Mouse (Mus musculus): ENCODE measurements around the gene Rapgef6. TPM values are rescaled to one million over a fixed set of nuclear protein-coding genes. Genes with fewer than 3 reads are reported as not detected.

Rapgef6 gene
- polyA plus RNA-seq, 1 experiment from 2014 or later = 27.8 TPM

GRCm38 (mm10) chr11:54729311-54729710 is 206.7 kb downstream of the Rapgef6 start:
- no peaks in the 10 kb centered on the region for H3K27me3 ChIP-seq (ENCODE audit: control insufficient read depth, insufficient read depth, low read length)
- no peak overlapping the region for H3K9ac ChIP-seq (replicated peaks; ENCODE audit: low read length)
- H3K36me3 ChIP-seq (replicated peaks; ENCODE audit: control insufficient read depth, insufficient read depth, low read depth, low read length) = peaks cover 3% of the 10 kb centered on the region
- no peaks in the 10 kb centered on the region for H3K9me3 ChIP-seq (replicated peaks; ENCODE audit: control insufficient read depth, low read length)
- H3K27ac ChIP-seq (replicated peaks; ENCODE audit: low read depth, low read length) = no peak overlapping the region
- H3K4me2 ChIP-seq (ENCODE audit: low read depth, low read length) = no peak overlapping the region
- DNase-seq (ENCODE audit: low spot score) (no peak), ATAC-seq (replicated peaks; ENCODE audit: insufficient number of reproducible peaks, low FRiP score, low TSS enrichment, low read depth) (no peak)
- WGBS = 88% methylated on average over 3 of the region's 3 CpGs
- no peak overlapping the region for H3K4me3 ChIP-seq (ENCODE audit: low read depth, low read length)
- no peaks in the 10 kb centered on the region for H3K4me1 ChIP-seq (ENCODE audit: control insufficient read depth, insufficient read depth, low read length)

GRCm38 (mm10) chr11:54730931-54731330 is 208.3 kb downstream of the Rapgef6 start:
- no peak overlapping the region for H3K27ac ChIP-seq (replicated peaks; ENCODE audit: low read depth, low read length)
- H3K4me3 ChIP-seq (ENCODE audit: low read depth, low read length) = no peak overlapping the region
- H3K9me3 ChIP-seq (replicated peaks; ENCODE audit: control insufficient read depth, low read length) = no peaks in the 10 kb centered on the region
- no peak overlapping the region for H3K4me2 ChIP-seq (ENCODE audit: low read depth, low read length)
- no peak for ATAC-seq (replicated peaks; ENCODE audit: insufficient number of reproducible peaks, low FRiP score, low TSS enrichment, low read depth)
- no peak for DNase-seq (ENCODE audit: low spot score)
- no peaks in the 10 kb centered on the region for H3K4me1 ChIP-seq (ENCODE audit: control insufficient read depth, insufficient read depth, low read length)
- H3K36me3 ChIP-seq (replicated peaks; ENCODE audit: control insufficient read depth, insufficient read depth, low read depth, low read length) = peaks cover 3% of the 10 kb centered on the region
- no peak overlapping the region for H3K9ac ChIP-seq (replicated peaks; ENCODE audit: low read length)
- WGBS = 83% methylated on average over 5 of the region's 5 CpGs
- H3K27me3 ChIP-seq (ENCODE audit: control insufficient read depth, insufficient read depth, low read length) = no peaks in the 10 kb centered on the region

GRCm38 (mm10) chr11:54731367-54731766 is 208.7 kb downstream of the Rapgef6 start:
- H3K9ac ChIP-seq (replicated peaks; ENCODE audit: low read length) = no peak overlapping the region
- WGBS = 85% methylated on average over 7 of the region's 7 CpGs
- H3K36me3 ChIP-seq (replicated peaks; ENCODE audit: control insufficient read depth, insufficient read depth, low read depth, low read length) = peaks cover 3% of the 10 kb centered on the region

DNA sequence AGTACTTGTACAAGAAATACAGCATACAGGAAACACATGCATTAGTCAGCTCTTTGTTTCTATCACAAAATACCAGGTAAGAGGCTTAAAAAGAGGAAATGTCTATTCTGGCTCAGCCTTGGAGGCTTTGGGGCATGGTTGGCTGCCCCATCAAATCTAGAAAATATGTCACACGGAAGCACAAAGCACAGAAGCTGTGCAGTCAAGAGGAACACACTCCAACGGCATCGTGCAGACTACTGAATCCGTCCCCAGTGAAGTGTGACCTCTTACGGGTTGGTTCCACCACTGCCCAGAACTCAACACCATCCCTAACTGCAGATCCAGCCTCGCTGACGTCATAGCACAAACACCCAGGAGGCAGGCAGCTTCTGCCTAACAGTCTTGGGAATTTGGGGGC is 210.9 kb downstream of the Rapgef6 start:
- H3K4me3 ChIP-seq (ENCODE audit: low read depth, low read length) = no peak overlapping the region
- H3K9ac ChIP-seq (replicated peaks; ENCODE audit: low read length) = no peak overlapping the region
- H3K4me2 ChIP-seq (ENCODE audit: low read depth, low read length) = no peak overlapping the region
- no peaks in the 10 kb centered on the region for H3K4me1 ChIP-seq (ENCODE audit: control insufficient read depth, insufficient read depth, low read length)
- H3K27ac ChIP-seq (replicated peaks; ENCODE audit: low read depth, low read length) = no peak overlapping the region
- WGBS = 83% methylated on average over 7 of the region's 7 CpGs
- H3K9me3 ChIP-seq (replicated peaks; ENCODE audit: control insufficient read depth, low read length) = no peaks in the 10 kb centered on the region
- DNase-seq (ENCODE audit: low spot score) (no peak), ATAC-seq (replicated peaks; ENCODE audit: insufficient number of reproducible peaks, low FRiP score, low TSS enrichment, low read depth) (no peak)
- H3K27me3 ChIP-seq (ENCODE audit: control insufficient read depth, insufficient read depth, low read length) = no peaks in the 10 kb centered on the region
- peaks cover 3% of the 10 kb centered on the region; the same call in 1 of the 2 replicates for H3K36me3 ChIP-seq (replicated peaks; ENCODE audit: control insufficient read depth, insufficient read depth, low read depth, low read length)

More at GRCm38 (mm10) chr11:54731367-54731766, 208.7 kb downstream of the Rapgef6 start:
- H3K9me3 ChIP-seq (replicated peaks; ENCODE audit: control insufficient read depth, low read length) = no peaks in the 10 kb centered on the region
- H3K4me3 ChIP-seq (ENCODE audit: low read depth, low read length) = no peak overlapping the region
- no peak overlapping the region for H3K27ac ChIP-seq (replicated peaks; ENCODE audit: low read depth, low read length)
- ATAC-seq (replicated peaks; ENCODE audit: insufficient number of reproducible peaks, low FRiP score, low TSS enrichment, low read depth) (no peak), DNase-seq (ENCODE audit: low spot score) (no peak)
- H3K27me3 ChIP-seq (ENCODE audit: control insufficient read depth, insufficient read depth, low read length) = no peaks in the 10 kb centered on the region
- H3K4me1 ChIP-seq (ENCODE audit: control insufficient read depth, insufficient read depth, low read length) = no peaks in the 10 kb centered on the region
- no peak overlapping the region for H3K4me2 ChIP-seq (ENCODE audit: low read depth, low read length)

DNA sequence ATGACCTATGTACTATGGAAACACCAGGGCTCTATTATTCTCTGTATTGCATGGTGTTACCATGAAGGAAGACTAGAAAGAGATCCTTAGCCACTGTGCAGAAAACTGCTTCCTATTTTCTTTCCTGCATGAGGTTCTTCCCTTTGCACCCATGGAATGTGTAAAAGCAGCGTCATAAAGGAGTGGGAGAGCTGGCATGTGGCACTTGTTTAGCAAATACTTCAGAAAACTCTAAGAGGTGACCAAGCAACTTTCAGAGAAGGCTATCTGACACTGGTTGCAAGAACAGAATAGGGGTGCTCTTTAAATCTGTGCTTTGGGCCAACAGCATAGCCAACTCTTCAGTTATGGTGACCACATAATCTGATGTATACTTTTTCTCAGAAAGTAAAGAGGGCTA is 212.5 kb downstream of the Rapgef6 start:
- no peaks in the 10 kb centered on the region; the same call in 1 of the 2 replicates for H3K36me3 ChIP-seq (replicated peaks; ENCODE audit: control insufficient read depth, insufficient read depth, low read depth, low read length)
- ATAC-seq (replicated peaks; ENCODE audit: insufficient number of reproducible peaks, low FRiP score, low TSS enrichment, low read depth) (no peak), DNase-seq (ENCODE audit: low spot score) (no peak)
- no peak overlapping the region for H3K27ac ChIP-seq (replicated peaks; ENCODE audit: low read depth, low read length)
- H3K4me1 ChIP-seq (ENCODE audit: control insufficient read depth, insufficient read depth, low read length) = no peaks in the 10 kb centered on the region
- H3K9ac ChIP-seq (replicated peaks; ENCODE audit: low read length) = no peak overlapping the region
- H3K9me3 ChIP-seq (replicated peaks; ENCODE audit: control insufficient read depth, low read length) = no peaks in the 10 kb centered on the region
- H3K27me3 ChIP-seq (ENCODE audit: control insufficient read depth, insufficient read depth, low read length) = no peaks in the 10 kb centered on the region
- no peak overlapping the region for H3K4me2 ChIP-seq (ENCODE audit: low read depth, low read length)
- WGBS = 91% methylated on average over 1 of the region's 1 CpGs
- no peak overlapping the region for H3K4me3 ChIP-seq (ENCODE audit: low read depth, low read length)

DNA sequence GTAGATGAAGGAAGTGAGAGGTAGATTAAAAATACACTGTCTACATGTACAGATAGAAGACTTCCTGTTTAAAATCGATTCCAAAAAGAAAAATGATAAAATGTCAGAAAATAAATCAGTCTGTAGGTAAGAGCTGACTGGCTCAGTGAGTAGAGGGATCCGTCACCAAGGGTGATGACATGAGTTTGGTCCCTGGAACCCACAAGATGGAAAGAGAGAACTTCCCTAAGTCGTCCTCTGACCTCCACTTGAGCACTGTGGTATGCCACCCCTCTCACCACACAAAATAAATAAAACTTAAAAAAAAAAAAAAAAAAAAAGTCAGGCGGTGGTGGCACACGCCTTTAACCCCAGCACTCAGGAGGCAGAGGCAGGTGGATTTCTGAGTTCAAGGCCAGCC is 214.3 kb downstream of the Rapgef6 start:
- ATAC-seq (replicated peaks; ENCODE audit: insufficient number of reproducible peaks, low FRiP score, low TSS enrichment, low read depth) = no peak
- Histone ChIP-seq H3K4me3 (ENCODE audit: low read depth, low read length) (no peak overlapping the region), H3K4me1 (ENCODE audit: control insufficient read depth, insufficient read depth, low read length) (no peaks in the 10 kb centered on the region), H3K4me2 (ENCODE audit: low read depth, low read length) (no peak overlapping the region), H3K9me3 (replicated peaks; ENCODE audit: control insufficient read depth, low read length) (no peaks in the 10 kb centered on the region), H3K36me3 (replicated peaks; ENCODE audit: control insufficient read depth, insufficient read depth, low read depth, low read length) (no peaks in the 10 kb centered on the region; the same call in 1 of the 2 replicates), H3K27ac (replicated peaks; ENCODE audit: low read depth, low read length) (no peak overlapping the region), H3K9ac (replicated peaks; ENCODE audit: low read length) (no peak overlapping the region), H3K27me3 (ENCODE audit: control insufficient read depth, insufficient read depth, low read length) (no peaks in the 10 kb centered on the region)
- WGBS = 94% methylated on average over 3 of the region's 5 CpGs
- no peak for DNase-seq (ENCODE audit: low spot score)

DNA sequence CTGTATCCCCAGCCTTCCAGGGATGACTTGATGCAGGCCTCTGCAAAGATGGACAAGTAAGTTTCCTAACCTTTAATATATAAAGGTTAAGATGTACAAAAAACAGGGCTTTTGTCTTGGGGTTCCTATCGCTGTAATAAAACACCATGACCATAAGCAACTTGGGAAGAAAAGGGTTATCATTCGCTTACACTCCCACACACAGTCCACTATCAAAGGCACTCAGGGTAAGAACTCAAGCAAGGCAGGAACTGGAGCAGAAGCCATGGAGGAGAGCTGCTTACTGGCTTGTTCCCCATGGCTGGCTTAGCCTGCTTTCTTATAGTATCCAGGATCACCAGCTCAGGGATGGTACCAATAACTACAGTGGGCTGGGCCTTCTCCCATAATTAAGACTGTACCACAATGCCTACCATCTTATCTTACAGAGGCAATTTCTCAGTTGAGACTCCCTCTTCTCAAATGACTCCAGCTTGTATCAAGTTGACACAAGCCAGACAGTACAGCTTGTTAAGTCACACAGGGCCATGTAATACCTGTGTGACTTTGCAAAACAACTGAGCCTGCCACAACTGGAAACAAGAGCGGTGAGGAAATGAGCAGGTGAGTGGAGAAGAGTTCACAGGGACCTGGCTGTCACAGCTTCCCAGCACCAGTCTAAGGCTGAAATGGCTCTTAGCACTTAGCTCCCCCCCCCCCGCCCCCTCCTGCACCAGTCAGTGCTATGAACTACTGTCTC is 216.5 kb downstream of the Rapgef6 start:
- Histone ChIP-seq H3K27me3 (ENCODE audit: control insufficient read depth, insufficient read depth, low read length) (no peaks in the 10 kb centered on the region), H3K9ac (replicated peaks; ENCODE audit: low read length) (no peak overlapping the region), H3K4me3 (ENCODE audit: low read depth, low read length) (no peak overlapping the region), H3K4me1 (ENCODE audit: control insufficient read depth, insufficient read depth, low read length) (no peaks in the 10 kb centered on the region), H3K36me3 (replicated peaks; ENCODE audit: control insufficient read depth, insufficient read depth, low read depth, low read length) (no peaks in the 10 kb centered on the region; the same call in 1 of the 2 replicates), H3K4me2 (ENCODE audit: low read depth, low read length) (no peak overlapping the region), H3K27ac (replicated peaks; ENCODE audit: low read depth, low read length) (no peak overlapping the region), H3K9me3 (replicated peaks; ENCODE audit: control insufficient read depth, low read length) (no peaks in the 10 kb centered on the region)
- ATAC-seq (replicated peaks; ENCODE audit: insufficient number of reproducible peaks, low FRiP score, low TSS enrichment, low read depth) (no peak), DNase-seq (ENCODE audit: low spot score) (no peak)
- WGBS = 88% methylated on average over 4 of the region's 4 CpGs

DNA sequence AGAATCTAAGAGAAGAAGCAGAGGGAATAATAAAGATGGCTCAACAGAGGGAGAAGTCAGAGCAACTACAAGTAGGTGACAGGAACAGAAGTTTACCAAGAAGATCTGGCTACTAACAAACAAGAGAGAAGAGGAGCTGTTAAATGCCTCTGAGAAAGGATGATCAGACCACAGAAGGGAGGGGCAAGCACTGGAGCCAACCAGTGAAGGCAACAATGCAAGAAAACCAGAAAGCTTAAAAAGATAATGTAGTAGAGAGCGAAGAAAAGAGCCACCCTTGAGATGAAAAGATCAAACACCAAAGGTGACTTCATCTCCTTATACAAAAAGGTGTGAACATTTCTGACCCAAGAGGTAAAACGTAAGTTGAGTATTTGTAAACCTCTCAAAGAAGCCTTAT is 218.7 kb downstream of the Rapgef6 start:
- Histone ChIP-seq H3K36me3 (replicated peaks; ENCODE audit: control insufficient read depth, insufficient read depth, low read depth, low read length) (no peaks in the 10 kb centered on the region), H3K4me3 (ENCODE audit: low read depth, low read length) (no peak overlapping the region), H3K4me1 (ENCODE audit: control insufficient read depth, insufficient read depth, low read length) (no peaks in the 10 kb centered on the region), H3K9ac (replicated peaks; ENCODE audit: low read length) (no peak overlapping the region), H3K27ac (replicated peaks; ENCODE audit: low read depth, low read length) (no peak overlapping the region), H3K9me3 (replicated peaks; ENCODE audit: control insufficient read depth, low read length) (no peaks in the 10 kb centered on the region), H3K27me3 (ENCODE audit: control insufficient read depth, insufficient read depth, low read length) (no peaks in the 10 kb centered on the region), H3K4me2 (ENCODE audit: low read depth, low read length) (no peak overlapping the region)
- 94% methylated on average over 2 of the region's 2 CpGs for WGBS
- DNase-seq (ENCODE audit: low spot score) (no peak), ATAC-seq (replicated peaks; ENCODE audit: insufficient number of reproducible peaks, low FRiP score, low TSS enrichment, low read depth) (no peak)

Data from embryonic facial prominence, embryonic 11.5 days (tissue).